Mouse (Mus musculus) inflammation-experienced regulatory T-cells, adult 16 weeks (primary cell): ENCODE measurements around the gene Mras. TPM values are rescaled to one million over a fixed set of nuclear protein-coding genes. Genes with fewer than 3 reads are reported as not detected.

ENCODE experiments used
- polyA plus RNA-seq: library from polyadenylated mRNA; unstranded; fragments of 100-300 nt; shearing (Covaris generic); gene quantifications from one replicate; pipeline ENCODE4 v1.2.1, GENCODE M21; 2017

The Mras gene
- polyA plus RNA-seq: 0.06 TPM

GRCm38 (mm10) chr9:99437031-99437764 is at the start of gene Mras:
Mras (minus strand) TSS chr9:99437381.

DNA sequence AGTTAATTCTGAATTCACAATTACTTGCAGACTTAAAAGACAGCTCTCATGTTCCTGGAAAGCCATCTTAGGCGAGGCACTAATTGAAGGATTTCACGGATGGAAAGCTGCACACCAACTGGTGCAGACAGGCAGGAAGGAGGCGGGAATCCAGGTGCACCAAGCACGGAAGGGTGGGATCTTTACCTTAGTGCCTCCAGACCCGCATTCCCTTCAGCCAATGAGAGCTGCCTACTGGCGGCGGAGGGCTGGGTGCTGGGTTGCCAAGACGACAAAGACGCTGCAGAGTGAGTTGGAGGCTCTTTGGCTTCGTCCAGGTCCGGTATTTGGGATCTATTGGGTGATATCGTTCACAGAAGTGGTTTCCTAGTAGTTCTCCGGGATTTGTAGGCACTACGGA is 14.0 kb upstream of the Mras start, which contains the start of gene Nme9:
Gene Nme9 (plus strand): TSS at position 315 of the 400 bp plus-strand sequence.

DNA sequence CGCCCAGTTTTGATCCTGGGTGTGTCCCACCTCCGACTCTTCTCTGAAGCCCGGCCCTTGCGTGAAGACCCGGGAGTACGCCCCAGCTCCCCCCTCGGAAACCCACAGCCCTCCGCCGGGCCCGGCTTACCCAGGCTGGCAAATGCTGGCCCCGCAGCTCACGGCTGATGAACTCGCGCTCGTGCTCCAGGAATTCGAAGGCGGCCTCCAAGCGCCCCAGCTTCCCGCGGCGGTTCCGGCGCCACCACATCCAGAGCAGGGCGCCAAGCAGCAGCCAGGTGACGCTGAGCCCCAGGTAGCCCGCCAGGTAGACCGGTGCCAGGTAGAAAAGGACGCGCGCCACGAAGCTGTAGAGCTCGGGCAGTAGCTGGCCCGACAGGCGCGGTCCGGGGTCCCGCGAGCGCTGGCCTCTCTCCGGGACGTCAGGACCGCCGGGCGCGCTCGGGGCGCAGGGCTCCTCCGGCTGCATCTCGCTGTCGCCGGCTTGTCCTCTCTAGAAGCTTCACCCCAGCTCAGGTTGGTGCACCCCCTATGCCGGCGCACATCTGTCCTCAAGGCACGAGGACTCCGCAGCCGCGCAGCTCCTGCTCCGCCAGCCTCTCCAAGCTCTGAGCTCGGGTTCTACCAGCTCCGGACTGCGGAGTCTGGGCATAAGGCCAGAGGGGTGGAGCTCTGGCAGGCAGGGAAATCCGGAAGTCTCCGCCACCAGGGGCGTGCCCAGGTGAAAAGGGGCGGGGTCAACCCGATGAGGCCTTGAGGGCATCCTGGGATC is 79.1 kb downstream of the Mras start, which contains the start of gene Esyt3:
Gene Esyt3 (minus strand): TSS at position 637 of the 772 bp plus-strand sequence.

Other genes with a start within 250 kb of the Mras start
- not detected for gene Faiml, start 200.1 kb downstream of the Mras start, polyA plus RNA-seq
- gene Cep70, start 194.0 kb downstream of the Mras start, polyA plus RNA-seq: 23.0 TPM
- gene Esyt3, start 78.8 kb downstream of the Mras start, polyA plus RNA-seq: 0.28 TPM
- not detected for gene Nme9, start 14.1 kb upstream of the Mras start, polyA plus RNA-seq
- 38.5 TPM for gene Armc8, start 131.5 kb upstream of the Mras start, polyA plus RNA-seq
- 30.4 TPM for gene Dbr1, start 138.4 kb upstream of the Mras start, polyA plus RNA-seq
- not detected for gene A4gnt, start 175.1 kb upstream of the Mras start, polyA plus RNA-seq
- gene Dzip1l, start 192.1 kb upstream of the Mras start, polyA plus RNA-seq: not detected